Mouse (Mus musculus) right cerebral cortex, postnatal 4 days (tissue): ENCODE data around the gene Zfp442.
"Not testable (repeated sequence)": the region's sequence is repeated elsewhere in the genome, so short reads cannot be mapped to it uniquely, and the experiment has no call there.

Experiments
- DNase-seq: peaks from one replicate; pipeline ENCODE4 v3.0.0-alpha.2; 2022

Zfp442 gene

DNA sequence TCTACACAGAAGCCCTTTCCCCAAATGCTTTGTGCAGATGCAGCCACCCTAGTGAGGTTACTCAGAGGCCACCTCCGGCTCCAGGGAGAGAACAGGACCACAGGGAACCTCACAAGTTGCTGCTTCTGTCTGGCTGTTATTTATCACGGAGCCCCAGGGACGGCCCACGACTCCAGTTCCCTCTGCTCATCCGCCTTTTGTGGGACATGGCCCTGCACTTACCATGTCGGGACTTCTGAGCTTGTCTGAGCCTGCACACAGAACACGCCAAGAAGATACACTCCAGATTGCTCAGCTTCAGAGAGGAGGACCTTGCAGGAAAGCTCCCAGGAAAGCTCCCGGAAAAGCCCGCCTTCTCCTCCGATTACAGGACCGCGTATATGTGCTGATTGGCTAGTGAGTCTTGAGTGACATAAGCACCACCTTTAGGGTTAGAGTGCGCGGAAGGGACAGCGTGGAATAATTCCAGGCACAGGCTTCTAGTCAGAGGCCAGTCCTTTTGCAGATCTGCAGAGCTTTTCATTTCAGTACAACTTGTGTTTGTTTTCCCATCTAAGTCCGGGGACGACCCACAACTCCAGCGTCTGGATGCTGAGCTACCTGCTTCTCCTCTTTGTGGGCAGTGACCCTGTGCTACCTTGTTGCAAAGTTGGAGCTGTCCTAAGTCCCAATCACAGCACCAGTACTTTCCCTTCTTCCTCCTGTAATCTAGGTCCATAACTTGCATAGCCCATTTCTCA lies at the start of gene Zfp442:
Zfp442 (minus strand) TSS at position 307 of the 740 bp plus-strand sequence.
- peak; percentile 46 for DNase-seq

DNA sequence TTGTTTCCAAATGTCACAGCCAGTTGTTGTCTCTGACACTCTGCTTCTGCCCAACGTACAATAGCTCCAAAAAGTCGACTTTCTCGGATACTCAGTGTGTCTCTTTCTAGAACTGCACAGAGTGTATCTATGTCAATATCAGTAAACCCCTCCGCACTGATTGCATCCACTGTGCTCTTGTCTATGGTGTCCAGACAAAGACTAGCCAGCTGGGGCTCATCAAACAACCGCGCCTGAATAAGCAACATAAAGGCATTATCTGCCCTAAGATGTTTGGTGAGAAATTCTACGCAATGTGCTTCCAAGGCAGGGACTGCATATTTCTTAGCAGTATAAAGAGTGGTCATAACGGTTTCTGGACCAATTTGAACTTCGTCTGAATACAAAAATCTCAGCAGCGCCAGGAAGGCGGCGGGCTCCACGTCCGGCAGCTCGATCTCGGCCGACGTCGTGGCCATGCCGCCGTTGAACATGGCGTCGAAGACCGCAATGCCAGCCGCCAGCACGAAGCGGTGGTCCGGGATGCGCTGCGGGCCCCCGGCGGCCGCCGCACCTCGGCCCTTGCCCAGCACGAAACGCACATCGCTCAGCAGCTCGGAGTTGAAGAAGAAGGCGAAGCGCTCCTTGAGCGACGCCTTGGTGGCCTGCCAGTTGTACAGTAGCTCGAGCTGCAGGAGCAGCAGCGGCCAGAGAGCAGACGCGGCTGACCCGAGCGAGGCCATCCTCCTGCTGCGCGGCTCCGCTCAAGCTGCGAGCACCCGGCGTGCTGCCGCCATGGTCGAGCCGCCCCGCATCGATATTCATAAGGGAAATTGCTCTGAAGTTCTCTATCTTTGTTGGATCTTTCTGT lies 49.1 kb upstream of the Zfp442 start:
- not testable (repeated sequence) for DNase-seq

DNA sequence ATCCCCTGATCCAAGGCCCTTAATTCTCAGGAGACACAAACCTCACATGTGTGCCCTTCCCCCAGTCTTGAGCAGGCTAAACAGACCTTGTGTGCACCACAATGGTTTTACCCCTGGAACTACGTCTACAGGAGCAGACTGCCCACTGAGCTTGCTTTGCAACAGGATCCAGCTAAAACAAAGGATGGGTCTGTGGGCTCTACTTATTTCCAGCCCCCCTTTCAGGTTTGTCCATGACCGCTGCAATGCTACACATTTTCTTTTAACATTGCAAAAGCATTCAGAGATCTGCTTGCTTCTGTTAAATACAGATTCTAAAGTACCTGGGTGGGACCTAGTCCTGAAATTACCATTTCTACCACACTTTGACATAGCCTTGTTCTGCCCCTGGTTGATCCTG lies 41.7 kb upstream of the Zfp442 start:
- no peak for DNase-seq

DNA sequence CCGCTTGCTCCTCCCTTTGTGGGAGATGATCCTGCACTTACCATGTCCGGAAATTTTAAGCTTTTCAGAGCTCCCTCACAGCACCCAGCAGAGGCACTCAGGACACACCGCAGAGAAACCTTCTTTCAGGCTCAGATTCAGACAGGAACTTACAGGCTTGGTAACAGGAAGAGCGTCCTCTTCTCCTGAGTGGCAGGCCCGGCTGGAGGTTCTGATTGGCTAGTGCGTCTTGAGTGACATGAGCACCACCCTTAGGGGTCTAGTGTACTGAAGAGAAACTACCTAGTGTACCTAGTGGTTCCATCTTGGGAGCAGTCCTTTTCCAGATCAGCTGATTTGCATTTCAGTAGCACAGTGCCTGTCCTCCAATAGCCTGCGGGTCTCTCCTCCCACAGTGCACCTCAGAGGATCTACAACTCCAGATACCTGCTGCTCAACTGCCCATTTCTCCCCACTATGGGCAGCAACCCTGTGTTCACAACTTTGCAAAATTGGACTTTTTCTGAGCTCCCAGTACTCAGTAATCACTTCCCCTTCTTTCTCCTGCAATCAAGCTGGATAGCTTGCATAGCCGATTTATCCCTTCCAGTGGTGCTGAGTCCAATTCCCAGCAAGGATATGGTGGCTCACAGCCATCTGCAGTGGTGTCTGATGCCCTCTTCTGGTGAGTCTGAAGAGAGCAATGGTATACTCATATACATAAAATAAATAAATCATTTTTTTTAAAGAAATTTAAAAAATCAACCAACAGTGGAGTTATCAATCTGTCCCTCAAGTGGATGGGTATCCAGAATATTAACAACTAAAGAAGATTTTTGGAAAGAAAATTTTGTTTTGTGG lies 33.9 kb upstream of the Zfp442 start, which contains the start of gene Zfp345:
Zfp345 (minus strand) TSS at position 153 of the 840 bp plus-strand sequence.
- DNase-seq, result not testable (repeated sequence)

DNA sequence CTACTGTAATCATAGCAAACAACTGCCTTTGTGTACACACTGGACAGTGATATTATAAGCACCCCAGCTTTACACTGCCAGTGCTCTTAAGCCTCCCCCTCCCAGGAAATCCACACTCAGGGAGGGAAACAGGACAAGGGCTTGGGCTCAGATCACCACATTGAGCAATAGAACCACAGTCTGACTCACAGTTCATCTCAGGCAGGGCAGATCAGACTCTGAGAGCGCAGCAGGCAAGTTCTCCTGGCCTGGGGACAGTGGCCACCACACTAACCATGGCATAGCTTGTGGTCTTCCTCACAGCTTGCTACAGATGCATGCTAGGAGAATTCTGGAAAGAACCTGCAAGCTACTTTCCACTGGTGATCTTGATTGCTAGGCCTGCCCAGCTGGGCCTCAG lies 12.2 kb downstream of the Zfp442 start:
- not testable (repeated sequence) for DNase-seq

DNA sequence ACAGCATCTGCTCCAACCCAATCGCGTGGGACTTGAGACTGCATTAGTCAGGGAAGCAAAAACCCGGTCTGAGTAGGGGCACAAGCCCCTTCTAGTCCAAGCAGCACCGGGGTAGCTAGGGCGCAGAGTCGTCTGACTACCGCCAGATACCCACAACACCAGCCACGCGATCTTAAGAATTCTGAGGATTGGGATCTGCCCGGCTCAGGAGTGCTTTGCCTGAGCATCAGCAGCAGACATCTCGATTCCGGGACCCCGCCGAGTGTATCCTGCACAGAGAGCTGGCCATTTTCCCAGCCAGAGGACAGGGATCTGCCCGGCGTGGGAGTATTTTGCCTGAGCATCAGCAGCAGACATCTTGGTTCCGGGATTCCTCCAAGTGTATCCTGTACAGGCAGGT lies 39.1 kb downstream of the Zfp442 start:
- DNase-seq, result not testable (repeated sequence)

DNA sequence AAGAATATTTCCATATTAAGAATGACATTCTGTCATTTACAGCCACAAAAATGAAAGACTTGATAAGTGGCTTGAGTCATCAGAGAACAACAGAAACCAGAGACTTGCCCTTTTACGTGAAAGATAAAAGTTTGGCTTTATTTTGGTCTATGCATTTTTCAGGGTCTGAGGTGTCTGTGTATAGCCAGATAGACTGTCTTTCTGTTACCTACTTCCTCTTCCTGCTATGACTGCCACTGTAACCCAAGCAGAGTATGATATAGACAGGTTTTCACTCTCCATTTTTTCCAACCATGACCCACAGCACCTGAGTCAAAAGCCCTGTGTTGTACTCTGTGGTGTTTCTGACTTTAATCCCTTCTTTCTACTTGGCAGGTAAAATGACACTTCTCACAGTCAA lies 61.1 kb downstream of the Zfp442 start:
- no peak for DNase-seq

DNA sequence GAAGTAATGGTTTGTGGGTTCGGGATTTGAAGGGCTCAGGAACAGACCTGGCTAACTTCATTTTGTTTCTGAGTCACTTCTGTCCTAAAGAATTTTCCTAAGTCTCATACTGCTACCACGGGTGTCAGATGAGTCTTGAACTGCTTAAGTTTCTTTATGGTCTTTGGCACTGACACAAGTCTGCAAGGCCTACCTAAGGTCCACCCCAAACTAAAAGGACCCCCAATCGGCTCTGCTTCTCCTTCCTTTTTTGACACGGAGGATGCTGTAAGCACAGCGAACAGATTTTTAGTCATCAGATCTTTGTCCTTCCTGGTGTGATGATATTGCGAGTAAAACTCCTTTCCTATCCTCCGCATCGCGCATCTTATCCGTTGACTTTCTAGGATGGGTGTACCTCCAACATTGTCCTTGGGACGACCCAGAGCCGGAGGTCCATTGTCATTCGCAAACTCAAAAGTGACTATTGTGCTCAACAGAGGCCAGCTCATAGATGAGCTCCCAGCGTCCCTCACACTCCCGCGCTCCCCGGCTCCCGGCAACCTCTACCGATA lies 65.7 kb downstream of the Zfp442 start:
- not testable (repeated sequence) for DNase-seq

DNA sequence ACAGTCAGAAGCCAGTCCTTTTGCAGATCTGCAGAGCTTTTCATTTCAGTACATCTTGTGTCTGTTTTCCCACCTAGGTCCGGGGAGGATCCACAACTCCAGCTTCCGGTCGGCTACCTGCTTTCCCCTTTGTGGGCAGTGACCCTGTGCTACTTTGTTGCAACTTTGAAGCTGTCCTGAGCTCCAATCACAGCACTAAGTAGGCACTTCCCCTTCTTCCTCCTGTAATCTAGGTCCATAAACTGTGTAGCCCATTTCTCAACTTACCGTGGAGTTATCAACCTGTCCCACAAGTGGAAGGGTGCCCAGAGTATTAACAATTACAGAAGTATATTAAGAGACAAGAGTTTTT lies 88.4 kb downstream of the Zfp442 start:
- no peak for DNase-seq

DNA sequence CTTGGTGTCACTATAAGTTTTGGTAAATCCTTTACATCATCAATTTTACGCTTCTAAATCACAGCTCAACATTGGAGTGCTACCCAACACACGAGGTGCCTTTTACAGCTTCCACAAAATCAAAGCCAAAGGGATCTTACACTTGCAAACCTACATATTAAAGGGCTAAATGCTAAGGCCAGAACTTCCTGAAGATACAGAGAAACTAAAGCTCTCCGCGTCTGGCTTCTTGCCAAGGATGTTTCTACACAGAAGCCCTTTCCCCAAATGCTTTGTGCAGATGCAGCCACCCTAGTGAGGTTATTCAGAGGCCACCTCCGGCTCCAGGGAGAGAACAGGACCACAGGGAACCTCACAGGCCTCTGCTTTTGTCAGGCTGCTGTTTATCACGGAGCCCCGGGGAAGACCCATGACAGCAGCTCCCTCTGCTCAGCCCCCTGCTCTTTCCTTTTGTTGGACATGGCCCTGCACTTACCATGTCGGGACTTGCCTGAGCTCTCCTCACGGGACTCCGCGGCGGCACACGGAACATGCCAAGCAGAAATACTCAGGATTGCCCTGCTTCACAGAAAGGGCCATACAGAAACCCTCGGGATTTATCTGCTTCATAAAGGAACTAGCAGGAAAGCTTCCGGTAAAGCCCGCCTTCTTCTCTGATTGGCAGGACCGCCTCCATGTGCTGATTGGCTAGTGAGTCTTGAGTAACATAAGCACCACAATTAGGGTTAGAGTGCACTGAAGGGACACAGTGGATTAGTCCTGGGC lies 89.0 kb downstream of the Zfp442 start, which contains the start of gene 3300002I08Rik:
3300002I08Rik (minus strand) TSS at position 653 of the 765 bp plus-strand sequence.
- DNase-seq, result peak; percentile 80
